Mouse (Mus musculus) neural tube, embryonic 15.5 days (tissue): Measurements from ENCODE around the gene Mprip. TPM values are rescaled to one million over a fixed set of nuclear protein-coding genes. Genes with fewer than 3 reads are reported as not detected.

Experiments used
- ATAC-seq: fragments of 200-750 bp; cut with Nextera tagmentation; 2 replicates; pipeline ENCODE4 v1.8.0; 2017; ENCODE audit warnings: mild to moderate bottlenecking, moderate TSS enrichment, moderate library complexity; ENCODE audit not compliant: low FRiP score
- H3K27ac ChIP-seq: fragments of 300-500 bp; sonication (generic); replicated peaks from 2 replicates; pipeline ENCODE4 v1.5.1; 2015; ENCODE audit warnings: mild to moderate bottlenecking, inconsistent platforms
- H3K27me3 ChIP-seq: fragments of 300-500 bp; sonication (generic); replicated peaks from 2 replicates; pipeline ENCODE4 v1.6.1; 2015; ENCODE audit warnings: inconsistent platforms
- H3K36me3 ChIP-seq: fragments of 300-500 bp; sonication (generic); 2 replicates; pipeline ENCODE4 v1.6.1; 2015; ENCODE audit warnings: inconsistent platforms
- H3K4me1 ChIP-seq: fragments of 300-500 bp; sonication (generic); 2 replicates; pipeline ENCODE4 v1.6.1; 2015; ENCODE audit warnings: inconsistent platforms
- H3K4me2 ChIP-seq: fragments of 300-500 bp; sonication (generic); 2 replicates; pipeline ENCODE4 v1.6.1; 2015; ENCODE audit warnings: inconsistent platforms, mild to moderate bottlenecking, moderate library complexity
- H3K4me3 ChIP-seq: fragments of 300-500 bp; sonication (generic); replicated peaks from 2 replicates; pipeline ENCODE4 v1.5.1; 2015; ENCODE audit warnings: mild to moderate bottlenecking, inconsistent platforms
- H3K9ac ChIP-seq: fragments of 300-500 bp; sonication (generic); replicated peaks from 2 replicates; pipeline ENCODE4 v1.6.1; 2015; ENCODE audit warnings: mild to moderate bottlenecking, inconsistent platforms
- H3K9me3 ChIP-seq: fragments of 300-500 bp; sonication (generic); replicated peaks from 2 replicates; pipeline ENCODE4 v1.6.1; 2016; ENCODE audit warnings: inconsistent platforms
- WGBS: fragments of 180-500 bp; shearing (Covaris S2); methylation state at CpG from one replicate; pipeline ENCODE4 v1.1.7; 2015; ENCODE audit warnings: mixed read lengths; 5-methylcytosine and 5-hydroxymethylcytosine counted together
- polyA plus RNA-seq: library from polyadenylated mRNA; unstranded; fragments of >200 nt; fragmentation: Nextera tagmentation; extraction: Ambion mirVana; gene quantifications from 2 replicates; pipeline ENCODE4 v1.2.1, GENCODE M21; 2015

Gene Mprip
- polyA plus RNA-seq, 1 experiment from 2014 or later, result 65.8 TPM

GRCm38 (mm10) chr11:59680111-59680510, 19.0 kb downstream of the Mprip start:
- Histone ChIP-seq H3K4me2 (no peak overlapping the region), H3K4me1 (0 out of 2 replicates have a peak, but pooled peaks cover 4% of the 10 kb centered on the region), H3K9ac (no peak overlapping the region), H3K27ac (no peak overlapping the region), H3K36me3 (no peaks in the 10 kb centered on the region; the same call in 1 of the 2 replicates), H3K9me3 (no peaks in the 10 kb centered on the region), H3K27me3 (no peaks in the 10 kb centered on the region), H3K4me3 (no peak overlapping the region)
- no peak for ATAC-seq
- WGBS, result 91% methylated on average over 5 of the region's 5 CpGs

GRCm38 (mm10) chr11:59684956-59685355, 23.9 kb downstream of the Mprip start:
- H3K4me3 ChIP-seq, result no peak overlapping the region
- no peak overlapping the region for H3K27ac ChIP-seq
- WGBS, result 95% methylated on average over 6 of the region's 6 CpGs
- H3K27me3 ChIP-seq, result no peaks in the 10 kb centered on the region
- H3K4me2 ChIP-seq, result no peak overlapping the region
- no peak overlapping the region for H3K9ac ChIP-seq
- ATAC-seq, result no peak
- no peaks in the 10 kb centered on the region for H3K36me3 ChIP-seq
- no peaks in the 10 kb centered on the region for H3K9me3 ChIP-seq
- 0 out of 2 replicates have a peak, but pooled peaks cover 4% of the 10 kb centered on the region for H3K4me1 ChIP-seq

GRCm38 (mm10) chr11:59694533-59694932, 33.4 kb downstream of the Mprip start:
- H3K27me3 ChIP-seq, result no peaks in the 10 kb centered on the region
- peaks cover 25% of the 10 kb centered on the region for H3K36me3 ChIP-seq
- H3K4me3 ChIP-seq, result no peak overlapping the region
- H3K9ac ChIP-seq, result no peak overlapping the region
- H3K27ac ChIP-seq, result no peak overlapping the region
- 68% methylated on average over 1 of the region's 1 CpGs for WGBS
- H3K4me1 ChIP-seq, result peaks cover 12% of the 10 kb centered on the region
- no peak overlapping the region for H3K4me2 ChIP-seq
- no peak for ATAC-seq
- H3K9me3 ChIP-seq, result no peaks in the 10 kb centered on the region

GRCm38 (mm10) chr11:59695550-59695949, 34.4 kb downstream of the Mprip start:
- ATAC-seq, result no peak
- peaks cover 27% of the 10 kb centered on the region for H3K36me3 ChIP-seq
- H3K27me3 ChIP-seq, result no peaks in the 10 kb centered on the region
- H3K4me3 ChIP-seq, result no peak overlapping the region
- peaks cover 12% of the 10 kb centered on the region for H3K4me1 ChIP-seq
- H3K27ac ChIP-seq, result no peak overlapping the region
- H3K9me3 ChIP-seq, result no peaks in the 10 kb centered on the region
- no peak overlapping the region for H3K4me2 ChIP-seq
- no peak overlapping the region for H3K9ac ChIP-seq

GRCm38 (mm10) chr11:59697572-59697971, 36.5 kb downstream of the Mprip start:
- H3K9ac ChIP-seq, result no peak overlapping the region
- H3K36me3 ChIP-seq, result peaks cover 32% of the 10 kb centered on the region
- no peaks in the 10 kb centered on the region for H3K27me3 ChIP-seq
- 96% methylated on average over 1 of the region's 1 CpGs for WGBS
- no peak overlapping the region for H3K4me2 ChIP-seq
- peaks cover 12% of the 10 kb centered on the region for H3K4me1 ChIP-seq
- no peak overlapping the region for H3K4me3 ChIP-seq
- no peaks in the 10 kb centered on the region for H3K9me3 ChIP-seq
- no peak for ATAC-seq
- H3K27ac ChIP-seq, result no peak overlapping the region

- no peak for ATAC-seq
- Histone ChIP-seq H3K9ac (no peak overlapping the region), H3K9me3 (no peaks in the 10 kb centered on the region), H3K4me1 (peaks cover 9% of the 10 kb centered on the region; the same call in 1 of the 2 replicates), H3K27ac (no peak overlapping the region), H3K4me2 (no peak overlapping the region), H3K27me3 (no peaks in the 10 kb centered on the region), H3K4me3 (no peak overlapping the region), H3K36me3 (peaks cover 32% of the 10 kb centered on the region)
- 89% methylated on average over 1 of the region's 1 CpGs for WGBS
Measured at GRCm38 (mm10) chr11:59700787-59701186, 39.7 kb downstream of the Mprip start.

- H3K36me3 ChIP-seq, result peaks cover 4% of the 10 kb centered on the region
- no peak overlapping the region for H3K4me2 ChIP-seq
- no peak for ATAC-seq
- H3K4me3 ChIP-seq, result no peak overlapping the region
- peak overlapping the region; percentile 30; the same call in 1 of the 2 replicates for H3K27ac ChIP-seq
- no peaks in the 10 kb centered on the region for H3K27me3 ChIP-seq
- H3K4me1 ChIP-seq, result peaks cover 41% of the 10 kb centered on the region
- H3K9ac ChIP-seq, result no peak overlapping the region
- WGBS, result 77% methylated on average over 2 of the region's 2 CpGs
- H3K9me3 ChIP-seq, result no peaks in the 10 kb centered on the region
Measured at GRCm38 (mm10) chr11:59705113-59705512, 44.0 kb downstream of the Mprip start.

- Histone ChIP-seq H3K4me2 (peak overlapping the region; percentile 27; the same call in 1 of the 2 replicates), H3K9ac (0 out of 2 replicates have a peak overlapping the region, but pooled peaks have one; percentile 5), H3K4me1 (peaks cover 41% of the 10 kb centered on the region), H3K27me3 (no peaks in the 10 kb centered on the region), H3K4me3 (no peak overlapping the region), H3K9me3 (no peaks in the 10 kb centered on the region), H3K27ac (peak overlapping the region; percentile 84), H3K36me3 (no peaks in the 10 kb centered on the region)
- WGBS, result 15% methylated on average over 2 of the region's 2 CpGs
- no peak for ATAC-seq
Measured at GRCm38 (mm10) chr11:59707481-59707880, 46.4 kb downstream of the Mprip start.

GRCm38 (mm10) chr11:59707931-59708611, 47.0 kb downstream of the Mprip start:
- Histone ChIP-seq H3K27me3 (no peaks in the 10 kb centered on the region), H3K27ac (peak overlapping the region; percentile 84), H3K4me2 (peak overlapping the region; percentile 27; the same call in 1 of the 2 replicates), H3K36me3 (no peaks in the 10 kb centered on the region), H3K4me3 (no peak overlapping the region), H3K9ac (peak overlapping the region; percentile 5; the same call in 1 of the 2 replicates), H3K9me3 (no peaks in the 10 kb centered on the region), H3K4me1 (peaks cover 41% of the 10 kb centered on the region)
- WGBS, result 29% methylated on average over 11 of the region's 11 CpGs
- ATAC-seq, result peak; percentile 76

GRCm38 (mm10) chr11:59715424-59715840, 54.3 kb downstream of the Mprip start:
- no peak overlapping the region for H3K27ac ChIP-seq
- H3K4me3 ChIP-seq, result no peak overlapping the region
- peaks cover 10% of the 10 kb centered on the region for H3K4me1 ChIP-seq
- 88% methylated on average over 3 of the region's 3 CpGs for WGBS
- no peaks in the 10 kb centered on the region for H3K27me3 ChIP-seq
- H3K9ac ChIP-seq, result no peak overlapping the region
- H3K36me3 ChIP-seq, result no peaks in the 10 kb centered on the region
- ATAC-seq, result no peak
- H3K9me3 ChIP-seq, result no peaks in the 10 kb centered on the region
- H3K4me2 ChIP-seq, result no peak overlapping the region

- Histone ChIP-seq H3K27me3 (no peaks in the 10 kb centered on the region), H3K27ac (no peak overlapping the region), H3K4me3 (no peak overlapping the region), H3K9ac (no peak overlapping the region), H3K4me2 (no peak overlapping the region), H3K36me3 (no peaks in the 10 kb centered on the region), H3K4me1 (peaks cover 10% of the 10 kb centered on the region), H3K9me3 (no peaks in the 10 kb centered on the region)
- no peak for ATAC-seq
- 91% methylated on average over 4 of the region's 4 CpGs for WGBS
Measured at GRCm38 (mm10) chr11:59717801-59718291, 56.7 kb downstream of the Mprip start.

- Histone ChIP-seq H3K9me3 (no peaks in the 10 kb centered on the region), H3K36me3 (no peaks in the 10 kb centered on the region), H3K4me3 (no peak overlapping the region), H3K4me1 (peaks cover 10% of the 10 kb centered on the region), H3K9ac (no peak overlapping the region), H3K27ac (no peak overlapping the region), H3K4me2 (no peak overlapping the region), H3K27me3 (no peaks in the 10 kb centered on the region)
- 93% methylated on average over 5 of the region's 5 CpGs for WGBS
- no peak for ATAC-seq
Measured at GRCm38 (mm10) chr11:59719185-59719584, 58.1 kb downstream of the Mprip start.
